Mouse (Mus musculus): ENCODE results near the gene Tomm40l. TPM values are rescaled to one million over a fixed set of nuclear protein-coding genes. Genes with fewer than 3 reads are reported as not detected.
A peak's percentile ranks its signal among the peaks of the same experiment; 100 is the strongest.

Tomm40l gene
- 34.9 and 35.4 TPM in 2 replicates for polyA plus RNA-seq (2015; fragmentation: Nextera tagmentation; extraction: Ambion mirVana)

GRCm38 (mm10) chr1:171222238-171223155 lies at the start of gene Tomm40l:
Tomm40l (minus strand) TSS chr1:171222514.
- ATAC-seq (ENCODE audit: borderline replicate concordance, extremely low read depth, low FRiP score, low TSS enrichment): peak; percentile 98
- peak within 1 kb of the TSS; percentile 84 for H3K4me2 ChIP-seq
- under 1% methylated on average over 28 of the region's 28 CpGs for WGBS
- no peaks in the 10 kb centered on the region for H3K27me3 ChIP-seq
- H3K4me1 ChIP-seq: peaks cover 18% of the 10 kb centered on the region
- H3K4me3 ChIP-seq: peak within 1 kb of the TSS; percentile 72
- peak within 1 kb of the TSS; percentile 95 for H3K27ac ChIP-seq
- peaks cover 10% of the 10 kb centered on the region for H3K36me3 ChIP-seq
- peak within 1 kb of the TSS; percentile 51 for H3K9ac ChIP-seq
- no peaks in the 10 kb centered on the region for H3K9me3 ChIP-seq

GRCm38 (mm10) chr1:171272086-171272485 lies 49.8 kb upstream of the Tomm40l start:
- H3K9me3 ChIP-seq: no peaks in the 10 kb centered on the region
- peak overlapping the region; percentile 78; the same call in 1 of the 2 replicates for H3K27ac ChIP-seq
- peak overlapping the region; percentile 77 for H3K4me3 ChIP-seq
- H3K9ac ChIP-seq: no peak overlapping the region
- peaks cover 49% of the 10 kb centered on the region for H3K36me3 ChIP-seq
- ATAC-seq (ENCODE audit: borderline replicate concordance, extremely low read depth, low FRiP score, low TSS enrichment): no peak
- peaks cover 21% of the 10 kb centered on the region for H3K4me1 ChIP-seq
- H3K4me2 ChIP-seq: peak overlapping the region; percentile 89
- no peaks in the 10 kb centered on the region for H3K27me3 ChIP-seq
- 78% methylated on average over 3 of the region's 3 CpGs for WGBS

- H3K4me3 ChIP-seq: peak overlapping the region; percentile 77
- WGBS: 58% methylated on average over 10 of the region's 10 CpGs
- H3K27me3 ChIP-seq: no peaks in the 10 kb centered on the region
- ATAC-seq (ENCODE audit: borderline replicate concordance, extremely low read depth, low FRiP score, low TSS enrichment): no peak
- H3K4me2 ChIP-seq: peak overlapping the region; percentile 89
- peaks cover 21% of the 10 kb centered on the region for H3K4me1 ChIP-seq
- H3K9me3 ChIP-seq: no peaks in the 10 kb centered on the region
- peaks cover 44% of the 10 kb centered on the region for H3K36me3 ChIP-seq
- H3K27ac ChIP-seq: peak overlapping the region; percentile 78
- no peak overlapping the region for H3K9ac ChIP-seq
Observed at GRCm38 (mm10) chr1:171271622-171272021, 49.3 kb upstream of the Tomm40l start.

GRCm38 (mm10) chr1:171271196-171271595 lies 48.9 kb upstream of the Tomm40l start:
- Histone ChIP-seq H3K27ac (peak overlapping the region; percentile 78), H3K9ac (peak overlapping the region; percentile 70), H3K4me1 (peaks cover 21% of the 10 kb centered on the region), H3K4me2 (peak overlapping the region; percentile 89), H3K27me3 (no peaks in the 10 kb centered on the region), H3K4me3 (peak overlapping the region; percentile 77), H3K36me3 (peaks cover 40% of the 10 kb centered on the region), H3K9me3 (no peaks in the 10 kb centered on the region)
- 26% methylated on average over 9 of the region's 9 CpGs for WGBS
- ATAC-seq (ENCODE audit: borderline replicate concordance, extremely low read depth, low FRiP score, low TSS enrichment): no peak

- 1% methylated on average over 19 of the region's 19 CpGs for WGBS
Observed at GRCm38 (mm10) chr1:171270573-171270900, 48.2 kb upstream of the Tomm40l start.

GRCm38 (mm10) chr1:171269848-171270572 lies 47.7 kb upstream of the Tomm40l start, which contains the start of gene B4galt3:
B4galt3 (plus strand) TSS chr1:171270328.
- ATAC-seq (ENCODE audit: borderline replicate concordance, extremely low read depth, low FRiP score, low TSS enrichment): peak; percentile 95
- 3% methylated on average over 36 of the region's 36 CpGs for WGBS
- Histone ChIP-seq H3K9ac (peak within 1 kb of the TSS; percentile 70), H3K4me1 (peaks cover 21% of the 10 kb centered on the region), H3K36me3 (peaks cover 28% of the 10 kb centered on the region), H3K9me3 (no peaks in the 10 kb centered on the region), H3K4me3 (peak within 1 kb of the TSS; percentile 77), H3K4me2 (peak within 1 kb of the TSS; percentile 89), H3K27ac (peak within 1 kb of the TSS; percentile 78), H3K27me3 (no peaks in the 10 kb centered on the region)

More at GRCm38 (mm10) chr1:171270573-171270900, 48.2 kb upstream of the Tomm40l start:
- ATAC-seq (ENCODE audit: borderline replicate concordance, extremely low read depth, low FRiP score, low TSS enrichment): peak; percentile 84
- Histone ChIP-seq H3K4me1 (peaks cover 21% of the 10 kb centered on the region), H3K36me3 (peaks cover 33% of the 10 kb centered on the region), H3K9me3 (no peaks in the 10 kb centered on the region), H3K27me3 (no peaks in the 10 kb centered on the region), H3K9ac (peak overlapping the region; percentile 70), H3K4me3 (peak overlapping the region; percentile 77), H3K27ac (peak overlapping the region; percentile 78), H3K4me2 (peak overlapping the region; percentile 89)

GRCm38 (mm10) chr1:171268341-171268740 lies 46.0 kb upstream of the Tomm40l start:
- peaks cover 14% of the 10 kb centered on the region for H3K36me3 ChIP-seq
- H3K27ac ChIP-seq: no peak overlapping the region

GRCm38 (mm10) chr1:171265971-171266744 lies 43.8 kb upstream of the Tomm40l start:
- no peak overlapping the region for H3K4me2 ChIP-seq
- 55% methylated on average over 4 of the region's 4 CpGs for WGBS
- no peak overlapping the region for H3K27ac ChIP-seq
- no peak overlapping the region for H3K9ac ChIP-seq
- no peaks in the 10 kb centered on the region for H3K36me3 ChIP-seq
- no peak for ATAC-seq (ENCODE audit: borderline replicate concordance, extremely low read depth, low FRiP score, low TSS enrichment)
- H3K9me3 ChIP-seq: no peaks in the 10 kb centered on the region
- peaks cover 33% of the 10 kb centered on the region for H3K4me1 ChIP-seq
- no peak overlapping the region for H3K4me3 ChIP-seq
- H3K27me3 ChIP-seq: no peaks in the 10 kb centered on the region

More at GRCm38 (mm10) chr1:171268341-171268740, 46.0 kb upstream of the Tomm40l start:
- H3K4me1 ChIP-seq: peaks cover 30% of the 10 kb centered on the region
- ATAC-seq (ENCODE audit: borderline replicate concordance, extremely low read depth, low FRiP score, low TSS enrichment): no peak
- no peaks in the 10 kb centered on the region for H3K9me3 ChIP-seq
- 56% methylated on average over 1 of the region's 1 CpGs for WGBS
- H3K4me2 ChIP-seq: no peak overlapping the region
- no peaks in the 10 kb centered on the region for H3K27me3 ChIP-seq
- no peak overlapping the region for H3K4me3 ChIP-seq
- H3K9ac ChIP-seq: no peak overlapping the region

- Histone ChIP-seq H3K4me2 (no peak overlapping the region), H3K4me3 (no peak overlapping the region), H3K9me3 (no peaks in the 10 kb centered on the region), H3K27ac (peak overlapping the region; percentile 97), H3K27me3 (no peaks in the 10 kb centered on the region), H3K4me1 (peaks cover 38% of the 10 kb centered on the region), H3K36me3 (no peaks in the 10 kb centered on the region), H3K9ac (no peak overlapping the region)
- no peak for ATAC-seq (ENCODE audit: borderline replicate concordance, extremely low read depth, low FRiP score, low TSS enrichment)
- WGBS: 67% methylated on average over 3 of the region's 3 CpGs
Observed at GRCm38 (mm10) chr1:171263666-171264461, 41.5 kb upstream of the Tomm40l start.

GRCm38 (mm10) chr1:171263185-171263611 lies 40.9 kb upstream of the Tomm40l start:
- 0% methylated on average over 2 of the region's 2 CpGs for WGBS
- Histone ChIP-seq H3K4me3 (no peak overlapping the region), H3K36me3 (no peaks in the 10 kb centered on the region), H3K4me1 (peaks cover 38% of the 10 kb centered on the region), H3K4me2 (peak overlapping the region; percentile 55), H3K27me3 (no peaks in the 10 kb centered on the region), H3K27ac (peak overlapping the region; percentile 97), H3K9ac (no peak overlapping the region), H3K9me3 (no peaks in the 10 kb centered on the region)
- peak; percentile 93 for ATAC-seq (ENCODE audit: borderline replicate concordance, extremely low read depth, low FRiP score, low TSS enrichment)

All from lung, embryonic 15.5 days (tissue).